Mouse (Mus musculus) activated CD4-positive, CD25-positive, alpha-beta regulatory T cell (primary cell): ENCODE data around the gene Zfp934. TPM values are rescaled to one million over a fixed set of nuclear protein-coding genes. Genes with fewer than 3 reads are reported as not detected.

Experiments used
- polyA plus RNA-seq, 2 experiments: library from polyadenylated mRNA; unstranded; fragments of 100-300 nt; shearing (Covaris generic); gene quantifications; one replicate each; pipeline ENCODE4 v1.2.1; 2017

The Zfp934 gene
- polyA plus RNA-seq: 10 to 100 TPM in 1 of 2 experiments, 1 to 10 TPM in 1; 7.5 to 13.5 TPM

DNA sequence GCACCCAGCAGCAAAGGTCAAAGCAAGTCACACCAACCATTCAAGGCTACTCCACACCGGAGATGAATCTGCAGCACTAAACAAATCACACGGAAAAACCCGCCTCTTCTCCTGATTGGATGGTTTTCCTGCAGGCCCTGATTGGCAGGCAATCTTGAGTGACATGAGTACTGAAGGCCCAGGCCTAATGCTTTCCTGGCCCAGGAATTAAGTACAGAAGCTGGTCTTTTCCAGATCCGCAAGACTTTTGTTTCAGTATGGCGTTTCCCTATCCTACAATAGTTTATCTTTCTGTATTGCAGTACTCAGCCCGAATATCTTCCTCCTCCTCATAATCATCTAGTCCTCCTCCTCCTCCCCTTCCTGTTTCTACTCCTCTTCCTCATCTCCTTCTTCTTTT, at the start of gene Zfp934:
Zfp934 (minus strand) TSS at position 101 of the 400 bp plus-strand sequence.

DNA sequence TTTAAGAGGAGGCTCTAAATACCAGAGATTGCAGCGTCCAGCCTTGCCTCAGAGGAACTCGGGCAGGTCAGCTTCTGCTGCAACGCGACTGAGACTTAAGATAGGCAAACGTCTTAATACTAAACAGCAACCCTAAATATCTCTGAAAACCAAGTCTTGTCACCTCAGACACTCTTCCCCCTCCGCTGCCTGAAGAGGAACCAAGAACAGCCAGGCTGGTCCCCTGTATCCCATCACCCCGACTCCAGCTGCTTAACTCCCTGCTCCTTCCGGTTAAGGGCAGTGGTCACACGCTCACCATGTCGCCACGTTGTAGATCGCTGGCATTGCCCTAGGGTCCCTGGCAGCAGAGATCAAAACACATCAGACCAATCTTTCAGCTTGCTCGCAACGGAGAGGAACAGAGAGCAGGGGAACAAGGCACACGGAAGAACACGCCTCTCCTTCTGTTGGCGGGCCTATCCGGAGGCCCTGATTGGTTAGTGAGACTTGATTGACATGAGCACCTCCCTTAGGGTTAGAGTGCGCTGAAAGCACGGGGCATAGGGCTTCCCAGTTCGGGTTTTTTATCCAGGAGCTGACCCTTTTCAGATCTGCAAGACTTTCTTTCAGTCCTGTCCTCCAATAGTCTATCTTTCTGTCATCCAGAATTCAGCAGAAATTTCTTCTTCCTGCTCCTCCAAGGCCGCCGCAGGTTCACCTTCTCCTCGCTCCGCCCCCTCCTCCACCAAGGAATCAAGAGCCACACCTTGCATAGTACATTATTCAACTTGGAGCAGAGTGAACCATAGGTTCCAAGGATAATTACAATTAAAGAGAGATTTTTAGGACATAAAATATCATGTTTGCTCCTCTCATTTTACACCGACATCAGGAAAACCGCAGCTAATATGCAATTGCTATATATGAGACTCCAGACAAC, 12.5 kb downstream of the Zfp934 start, which contains the start of gene Zfp935:
Zfp935 (minus strand) TSS at position 323 of the 922 bp plus-strand sequence.

DNA sequence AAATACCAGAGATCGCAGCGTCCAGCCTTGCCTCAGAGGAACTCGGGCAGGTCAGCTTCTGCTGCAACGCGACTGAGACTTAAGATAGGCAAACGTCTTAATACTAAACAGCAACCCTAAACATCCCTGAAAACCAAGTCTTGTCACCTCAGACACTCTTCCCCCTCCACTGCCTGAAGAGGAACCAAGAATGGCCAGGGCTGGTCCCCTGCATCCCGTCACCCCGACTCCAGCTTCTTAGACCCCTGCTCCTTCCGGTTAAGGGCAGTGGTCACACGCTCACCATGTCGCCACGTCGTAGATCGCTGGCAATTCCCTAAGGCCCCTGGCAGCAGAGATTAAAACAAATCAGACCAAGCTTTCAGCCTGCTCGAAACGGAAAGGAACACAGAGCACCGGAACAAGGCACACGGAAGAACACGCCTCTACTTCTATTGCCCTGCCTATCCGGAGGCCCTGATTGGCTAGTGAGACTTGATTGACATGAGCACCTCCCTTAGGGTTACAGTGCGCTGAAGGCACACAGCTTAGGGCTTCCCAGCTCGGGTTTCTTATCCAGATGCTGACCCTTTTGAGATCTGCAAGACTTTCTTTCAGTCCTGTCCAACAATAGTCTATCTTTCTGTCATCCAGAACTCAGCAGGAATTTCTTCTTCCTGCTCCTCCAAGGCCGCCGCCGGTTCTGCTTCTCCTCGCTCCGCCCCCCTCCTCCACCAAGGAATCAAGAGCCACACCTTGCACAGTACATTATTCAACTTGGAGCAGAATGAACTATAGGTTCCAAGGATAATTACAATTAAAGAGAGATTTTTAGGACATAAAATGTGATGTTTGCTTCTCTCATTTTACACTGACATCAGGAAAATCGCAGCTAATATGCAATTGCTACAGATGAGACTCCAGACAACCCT, 104.3 kb downstream of the Zfp934 start, which contains the start of gene Gm49359:
Gm49359 (minus strand) TSS at position 409 of the 911 bp plus-strand sequence.

Other genes starting within 250 kb of the Zfp934 start
- 1 to 10 TPM; 5.2 TPM for gene Gm3604, start 188.0 kb downstream of the Zfp934 start, polyA plus RNA-seq
- gene Gm49359, start 104.4 kb downstream of the Zfp934 start, polyA plus RNA-seq: 10 to 100 TPM in 1 of 2 experiments, 1 to 10 TPM in 1; 8.9 to 12.3 TPM
- gene Zfp935, start 12.7 kb downstream of the Zfp934 start, polyA plus RNA-seq: not detected
- 1 to 10 TPM; 2.0 to 2.3 TPM for gene 6720489N17Rik, start 53.0 kb upstream of the Zfp934 start, polyA plus RNA-seq
- gene Platr25, start 189.5 kb upstream of the Zfp934 start, polyA plus RNA-seq: 10 to 100 TPM; 13.1 to 15.8 TPM
- gene Gm5141, start 214.6 kb upstream of the Zfp934 start, polyA plus RNA-seq: 1 to 10 TPM; 4.8 to 6.5 TPM